Mouse (Mus musculus) splenic B cell, adult 2 months (primary cell): ENCODE measurements around the gene Cdc20b.

Source experiments
- DNase-seq: peaks from one replicate; pipeline ENCODE4 v3.0.0-alpha.2; 2011; ENCODE audit warnings: low read depth, low spot score
- H3K27me3 ChIP-seq: 2 replicates; pipeline ENCODE4 v1.6.1; 2012; ENCODE audit warnings: mild to moderate bottlenecking, low read length, moderate library complexity, mixed read lengths; ENCODE audit not compliant: control insufficient read depth, poor library complexity, insufficient read depth, severe bottlenecking
- H3K36me3 ChIP-seq: 2 replicates; pipeline ENCODE4 v1.6.1; 2012; ENCODE audit warnings: mild to moderate bottlenecking, low read length, moderate library complexity, mixed read lengths; ENCODE audit not compliant: control insufficient read depth, poor library complexity, insufficient read depth, severe bottlenecking

The Cdc20b gene

DNA sequence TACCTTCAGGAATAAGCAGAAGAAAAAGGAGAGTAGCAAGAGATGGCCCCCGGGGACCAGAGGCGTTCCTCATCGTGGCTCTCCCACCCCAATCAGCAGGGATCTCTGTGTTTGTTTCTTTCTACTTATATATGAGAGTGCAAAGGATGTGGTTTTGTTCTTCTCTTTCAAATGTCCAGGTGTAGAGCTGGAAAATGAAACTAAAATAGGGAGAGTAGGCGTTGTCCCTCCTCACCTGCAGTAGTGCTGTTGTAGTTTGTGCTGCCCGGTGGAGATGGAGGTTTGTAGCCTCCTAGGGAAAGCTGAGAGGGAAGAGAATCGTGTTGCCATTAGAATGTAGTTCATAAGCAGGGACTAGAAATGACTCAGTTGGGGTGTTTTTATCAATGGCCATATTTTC is 66.0 kb downstream of the Cdc20b start, which contains the start of gene Gzma:
TSS of gene Gzma (minus strand) at position 103 of the 400 bp plus-strand sequence.
- Histone ChIP-seq H3K27me3 (no peaks in the 10 kb centered on the region), H3K36me3 (no peaks in the 10 kb centered on the region)
- DNase-seq = no peak

DNA sequence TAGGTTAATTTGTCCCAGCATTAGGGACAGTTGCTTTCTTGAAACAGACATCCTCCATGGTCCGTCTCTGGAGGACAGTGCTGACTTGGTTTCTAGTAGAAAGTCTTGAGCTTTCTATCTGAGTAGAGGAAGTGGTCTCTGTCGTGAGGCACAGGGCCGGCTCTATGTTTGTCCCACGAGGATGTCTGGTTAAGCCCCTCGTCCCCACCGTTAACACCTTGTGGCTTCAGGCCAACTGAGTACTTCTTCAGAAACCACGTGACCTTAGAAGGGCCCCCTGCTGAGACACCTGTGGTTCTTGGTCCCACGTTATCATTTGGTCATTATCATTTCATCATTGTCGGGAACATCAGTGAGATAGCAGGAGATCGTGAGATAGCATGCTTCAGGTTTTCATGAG is 66.9 kb downstream of the Cdc20b start:
- DNase-seq = no peak
- no peaks in the 10 kb centered on the region for H3K27me3 ChIP-seq
- no peaks in the 10 kb centered on the region for H3K36me3 ChIP-seq

DNA sequence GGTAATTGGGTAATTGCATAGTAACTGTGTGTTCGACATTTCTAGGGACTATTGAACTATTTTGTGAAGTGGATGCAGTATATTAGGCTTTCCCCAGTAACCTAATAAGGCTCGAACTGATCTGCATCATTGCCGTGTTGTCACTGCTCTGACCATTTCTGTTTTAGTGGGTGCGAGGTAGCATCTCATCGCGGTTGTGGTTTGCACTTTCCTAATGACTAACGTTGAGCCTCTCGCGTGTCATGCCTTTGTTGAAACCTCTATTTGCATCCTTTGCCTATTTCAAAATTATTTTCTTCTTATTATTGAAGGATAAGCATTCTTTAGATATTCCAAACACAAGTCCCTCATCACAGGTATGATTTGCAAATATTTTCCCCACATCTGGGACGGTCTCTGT is 69.8 kb downstream of the Cdc20b start:
- H3K36me3 ChIP-seq = no peaks in the 10 kb centered on the region
- no peak for DNase-seq
- no peaks in the 10 kb centered on the region for H3K27me3 ChIP-seq

DNA sequence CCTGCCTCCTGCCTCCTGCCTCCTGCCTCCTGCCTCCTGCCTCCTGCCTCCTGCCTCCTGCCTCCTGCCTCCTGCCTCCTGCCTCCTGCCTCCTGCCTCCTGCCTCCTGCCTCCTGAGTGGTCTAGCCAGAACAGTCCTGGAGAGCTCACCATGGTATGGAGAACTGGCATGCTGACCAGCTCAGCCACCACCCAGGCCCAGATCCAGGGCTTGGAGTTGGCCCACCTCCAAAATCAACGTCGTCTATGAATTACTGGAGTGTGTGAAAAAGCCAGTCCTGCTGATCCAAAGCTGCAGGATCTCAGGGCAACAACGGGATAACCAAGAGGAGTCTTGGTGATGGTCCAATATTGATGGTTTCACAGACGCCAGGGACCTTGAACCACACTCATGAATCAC is 84.1 kb downstream of the Cdc20b start:
- H3K36me3 ChIP-seq = no peaks in the 10 kb centered on the region
- no peaks in the 10 kb centered on the region for H3K27me3 ChIP-seq
- no peak for DNase-seq

DNA sequence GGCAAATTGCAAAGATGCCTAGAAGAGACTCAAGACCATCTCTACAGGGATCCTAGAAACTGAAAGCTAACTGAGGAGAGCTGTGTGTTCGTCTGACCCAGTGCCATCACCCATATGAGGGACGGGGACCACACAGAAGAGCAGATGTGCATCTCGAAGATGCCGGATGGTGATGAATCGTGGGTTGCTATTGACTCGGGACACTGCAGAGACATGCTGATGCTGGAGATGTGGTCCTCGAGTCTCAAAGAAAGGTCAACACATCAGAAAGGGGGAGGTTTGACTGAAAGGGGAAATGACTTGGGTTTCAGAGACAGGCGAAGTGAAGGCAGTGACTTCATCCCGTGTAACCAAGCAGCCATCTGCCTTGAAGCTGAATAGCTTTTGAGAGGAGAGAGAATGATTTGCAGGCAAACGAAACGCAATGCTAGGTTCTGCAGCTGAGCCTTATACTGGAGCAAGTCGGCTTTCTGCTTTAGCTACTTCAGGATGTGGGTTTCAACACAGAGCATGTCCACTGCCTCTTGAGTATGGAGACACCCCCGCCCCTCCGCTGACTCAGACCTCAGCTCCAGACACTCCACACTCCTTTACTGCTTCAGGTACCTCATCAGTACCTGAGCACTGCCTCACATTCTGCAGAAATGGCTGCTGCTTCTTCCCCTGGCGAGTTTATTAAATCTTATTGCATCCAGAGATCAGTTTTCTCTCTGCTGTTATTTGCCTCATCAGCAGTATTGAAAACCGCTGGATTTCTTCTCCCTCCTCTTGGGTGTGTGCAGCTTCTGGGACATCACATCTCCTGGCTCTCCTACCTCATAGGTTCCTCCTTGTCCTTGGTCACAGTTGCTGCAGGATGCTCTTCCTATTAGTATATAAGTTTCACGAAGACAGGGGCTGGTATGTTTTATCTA is 85.7 kb downstream of the Cdc20b start:
- no peak for DNase-seq
- H3K27me3 ChIP-seq = no peaks in the 10 kb centered on the region
- no peaks in the 10 kb centered on the region for H3K36me3 ChIP-seq

DNA sequence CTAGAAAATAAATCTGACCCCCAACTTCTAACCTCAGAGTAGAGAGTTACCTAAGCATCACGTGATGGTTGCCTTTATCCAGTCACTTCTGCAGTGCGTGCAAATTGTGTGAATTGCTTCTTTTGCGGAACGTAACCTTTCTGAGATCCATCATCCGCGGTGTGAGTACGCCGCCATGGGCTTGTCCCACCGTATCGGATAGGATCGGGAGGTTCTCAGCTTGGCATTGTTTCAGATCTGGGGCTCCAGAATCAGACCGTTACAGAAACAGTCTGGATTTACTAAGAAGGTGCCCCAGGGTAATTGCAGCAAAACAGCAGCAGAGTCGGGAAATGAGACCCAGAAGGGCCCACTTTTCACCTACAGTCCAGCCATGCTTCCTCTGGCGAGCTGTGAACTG is 86.4 kb downstream of the Cdc20b start:
- no peaks in the 10 kb centered on the region for H3K27me3 ChIP-seq
- H3K36me3 ChIP-seq = no peaks in the 10 kb centered on the region
- no peak for DNase-seq

DNA sequence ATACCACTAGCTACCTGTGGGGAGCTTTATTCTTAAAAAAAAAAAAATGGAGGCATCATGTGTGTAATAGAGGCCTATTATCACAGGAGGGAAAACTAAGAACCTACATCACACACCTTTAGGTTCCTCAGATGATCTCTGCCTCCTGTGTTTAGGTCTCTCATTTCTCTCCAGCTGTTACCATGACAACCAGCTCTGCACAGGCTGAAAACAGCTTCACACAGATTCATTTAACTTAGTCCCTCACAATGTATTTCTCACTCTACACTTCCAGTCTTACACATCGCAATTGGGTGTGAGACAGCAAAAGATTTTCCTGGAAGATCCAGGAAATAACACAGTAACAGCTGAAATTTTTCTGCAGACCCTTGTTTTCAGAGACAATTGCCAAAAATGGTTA is 95.1 kb downstream of the Cdc20b start:
- no peaks in the 10 kb centered on the region for H3K27me3 ChIP-seq
- DNase-seq = no peak
- no peaks in the 10 kb centered on the region for H3K36me3 ChIP-seq

DNA sequence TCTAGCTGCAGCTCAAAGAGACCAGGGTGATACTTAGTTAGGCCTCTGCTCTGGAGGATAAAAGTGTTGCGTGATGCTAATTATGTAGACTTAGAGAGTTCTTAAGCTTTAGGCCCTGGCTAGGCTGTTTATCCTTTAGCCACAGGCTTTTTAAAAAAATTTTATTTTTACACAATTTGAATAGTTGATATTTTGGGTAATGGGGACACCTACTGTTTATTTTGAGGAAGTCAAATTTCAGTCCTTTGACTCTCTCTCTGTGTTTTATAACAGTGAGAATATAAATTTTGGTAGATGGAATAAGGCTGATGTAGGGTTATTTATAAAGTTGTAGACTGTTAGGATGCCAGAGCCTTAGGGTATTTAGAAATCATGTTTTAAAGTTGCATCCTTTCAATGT is 104.7 kb downstream of the Cdc20b start:
- DNase-seq = no peak
- Histone ChIP-seq H3K27me3 (no peaks in the 10 kb centered on the region), H3K36me3 (no peaks in the 10 kb centered on the region)
